Mouse (Mus musculus): ENCODE measurements at regions not wholly inside any gene's neighbourhood (a gene's known extent, or its start where the extent isn't known, plus 50 kb on each side); places are given as distances from the start of the nearest gene placed in this dataset.

DNA sequence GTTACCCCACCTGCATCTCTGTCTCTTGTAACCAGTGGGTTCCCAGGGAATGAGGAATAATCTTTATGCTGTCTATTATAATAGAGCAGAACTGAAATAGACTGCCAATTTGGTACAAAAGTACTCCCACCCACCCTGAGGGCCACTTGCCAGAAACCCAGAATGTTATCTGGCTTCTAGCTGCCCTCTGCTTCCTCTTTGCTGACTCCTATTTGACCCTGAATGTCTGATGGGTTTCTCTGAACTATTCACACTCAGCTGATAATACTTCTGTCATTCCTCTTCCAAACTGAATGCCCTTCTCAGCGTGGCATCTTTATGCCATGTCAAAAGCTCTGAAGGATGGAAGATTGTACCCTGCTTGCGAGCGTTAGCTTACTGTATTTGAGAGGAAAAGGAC, 64.2 kb upstream of the Arsj start:
- TF ChIP-seq CTCF (IDR thresholded peaks at IDR 0.05; ENCODE audit: low read depth), result no peak
- WGBS, result 79% methylated on average over 3 of the region's 3 CpGs
- no peaks in the 10 kb centered on the region for H3K27me3 ChIP-seq (replicated peaks; ENCODE audit: control insufficient read depth, insufficient read depth, low read length)
- H3K4me2 ChIP-seq (replicated peaks; ENCODE audit: low read depth), result no peak overlapping the region
- ATAC-seq, result no peak
- H3K27ac ChIP-seq (ENCODE audit: low read depth, low read length), result no peak overlapping the region
- no peaks in the 10 kb centered on the region for H3K36me3 ChIP-seq (ENCODE audit: control insufficient read depth, insufficient read depth)
- no peaks in the 10 kb centered on the region for H3K4me1 ChIP-seq (replicated peaks; ENCODE audit: control insufficient read depth, insufficient read depth, low read length)
- no peak overlapping the region for H3K4me3 ChIP-seq (ENCODE audit: low read depth, low read length)
- H3K9ac ChIP-seq (ENCODE audit: low read depth, low read length), result no peak overlapping the region
- H3K9me3 ChIP-seq (ENCODE audit: control insufficient read depth), result no peaks in the 10 kb centered on the region

DNA sequence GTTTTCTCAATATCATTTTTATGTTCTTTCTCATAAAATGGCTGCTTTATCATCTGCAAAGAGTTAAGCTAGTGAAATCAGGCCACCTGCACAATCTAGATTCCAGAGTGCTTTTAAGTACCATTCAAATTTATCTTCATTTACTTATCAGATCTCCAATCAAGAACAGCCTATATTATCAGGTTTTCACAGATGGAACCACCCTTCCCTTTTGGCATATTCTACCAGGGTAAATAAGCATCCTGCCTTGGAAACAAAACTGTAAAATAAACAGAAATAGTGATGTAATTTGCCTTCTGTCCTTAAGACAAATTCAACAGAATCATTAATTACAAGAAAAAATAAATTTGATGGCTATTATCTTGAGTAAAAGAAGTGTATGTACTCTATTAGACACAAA, 55.2 kb upstream of the Arsj start:
- H3K27ac ChIP-seq (ENCODE audit: low read depth, low read length), result no peak overlapping the region
- H3K4me1 ChIP-seq (replicated peaks; ENCODE audit: control insufficient read depth, insufficient read depth, low read length), result no peaks in the 10 kb centered on the region
- H3K4me3 ChIP-seq (ENCODE audit: low read depth, low read length), result no peak overlapping the region
- no peaks in the 10 kb centered on the region for H3K27me3 ChIP-seq (replicated peaks; ENCODE audit: control insufficient read depth, insufficient read depth, low read length)
- no peaks in the 10 kb centered on the region for H3K36me3 ChIP-seq (ENCODE audit: control insufficient read depth, insufficient read depth)
- H3K4me2 ChIP-seq (replicated peaks; ENCODE audit: low read depth), result no peak overlapping the region
- H3K9ac ChIP-seq (ENCODE audit: low read depth, low read length), result no peak overlapping the region
- TF ChIP-seq CTCF (IDR thresholded peaks at IDR 0.05; ENCODE audit: low read depth), result no peak
- no peaks in the 10 kb centered on the region for H3K9me3 ChIP-seq (ENCODE audit: control insufficient read depth)
- no peak for ATAC-seq
